Mouse (Mus musculus): ENCODE data around the gene Thap12. TPM values are rescaled to one million over a fixed set of nuclear protein-coding genes. Genes with fewer than 3 reads are reported as not detected.

The Thap12 gene
- polyA plus RNA-seq, 1 experiment = 36.7 TPM

- no peak overlapping the region for H3K9ac ChIP-seq (ENCODE audit: low read depth, poor library complexity, severe bottlenecking)
- H3K27ac ChIP-seq (ENCODE audit: insufficient read depth, low read length) = no peak overlapping the region
- TF ChIP-seq POLR2A (IDR thresholded peaks at IDR 0.05; ENCODE audit: insufficient read depth, low read length) (no peak), EP300 (IDR thresholded peaks at IDR 0.05; ENCODE audit: insufficient read depth, low read depth, low read length) (no peak)
- H3K4me3 ChIP-seq (ENCODE audit: low read depth, low read length) = no peak overlapping the region
- no peaks in the 10 kb centered on the region for H3K4me1 ChIP-seq (ENCODE audit: control insufficient read depth, insufficient read depth, low read length)
- H3K9me3 ChIP-seq (replicated peaks; ENCODE audit: control insufficient read depth, insufficient read depth, low read length, poor library complexity, severe bottlenecking) = no peaks in the 10 kb centered on the region
- H3K36me3 ChIP-seq (ENCODE audit: control insufficient read depth, insufficient read depth, low read length, poor library complexity, severe bottlenecking) = no peaks in the 10 kb centered on the region
- no peaks in the 10 kb centered on the region for H3K27me3 ChIP-seq (ENCODE audit: control insufficient read depth, insufficient read depth, low read length, poor library complexity, severe bottlenecking)
Observed at GRCm38 (mm10) chr7:98678441-98678840, 24.5 kb upstream of the Thap12 start.

GRCm38 (mm10) chr7:98680691-98681090 is 22.2 kb upstream of the Thap12 start:
- H3K9me3 ChIP-seq (replicated peaks; ENCODE audit: control insufficient read depth, insufficient read depth, low read length, poor library complexity, severe bottlenecking) = no peaks in the 10 kb centered on the region
- H3K27me3 ChIP-seq (ENCODE audit: control insufficient read depth, insufficient read depth, low read length, poor library complexity, severe bottlenecking) = no peaks in the 10 kb centered on the region
- H3K27ac ChIP-seq (ENCODE audit: insufficient read depth, low read length) = no peak overlapping the region
- H3K4me1 ChIP-seq (ENCODE audit: control insufficient read depth, insufficient read depth, low read length) = no peaks in the 10 kb centered on the region
- no peak overlapping the region for H3K4me3 ChIP-seq (ENCODE audit: low read depth, low read length)
- H3K9ac ChIP-seq (ENCODE audit: low read depth, poor library complexity, severe bottlenecking) = no peak overlapping the region
- TF ChIP-seq POLR2A (IDR thresholded peaks at IDR 0.05; ENCODE audit: insufficient read depth, low read length) (no peak), EP300 (IDR thresholded peaks at IDR 0.05; ENCODE audit: insufficient read depth, low read depth, low read length) (no peak)
- H3K36me3 ChIP-seq (ENCODE audit: control insufficient read depth, insufficient read depth, low read length, poor library complexity, severe bottlenecking) = no peaks in the 10 kb centered on the region

GRCm38 (mm10) chr7:98682821-98683220 is 20.1 kb upstream of the Thap12 start:
- H3K9me3 ChIP-seq (replicated peaks; ENCODE audit: control insufficient read depth, insufficient read depth, low read length, poor library complexity, severe bottlenecking) = no peaks in the 10 kb centered on the region
- H3K36me3 ChIP-seq (ENCODE audit: control insufficient read depth, insufficient read depth, low read length, poor library complexity, severe bottlenecking) = no peaks in the 10 kb centered on the region
- no peak overlapping the region for H3K27ac ChIP-seq (ENCODE audit: insufficient read depth, low read length)
- H3K9ac ChIP-seq (ENCODE audit: low read depth, poor library complexity, severe bottlenecking) = no peak overlapping the region
- no peaks in the 10 kb centered on the region for H3K4me1 ChIP-seq (ENCODE audit: control insufficient read depth, insufficient read depth, low read length)
- TF ChIP-seq POLR2A (IDR thresholded peaks at IDR 0.05; ENCODE audit: insufficient read depth, low read length) = no peak
- no peak for TF ChIP-seq EP300 (IDR thresholded peaks at IDR 0.05; ENCODE audit: insufficient read depth, low read depth, low read length)
- TF ChIP-seq CTCF (IDR thresholded peaks at IDR 0.05; ENCODE audit: low read depth, low read length) = peak; percentile 52
- H3K4me3 ChIP-seq (ENCODE audit: low read depth, low read length) = no peak overlapping the region
- H3K27me3 ChIP-seq (ENCODE audit: control insufficient read depth, insufficient read depth, low read length, poor library complexity, severe bottlenecking) = no peaks in the 10 kb centered on the region

DNA sequence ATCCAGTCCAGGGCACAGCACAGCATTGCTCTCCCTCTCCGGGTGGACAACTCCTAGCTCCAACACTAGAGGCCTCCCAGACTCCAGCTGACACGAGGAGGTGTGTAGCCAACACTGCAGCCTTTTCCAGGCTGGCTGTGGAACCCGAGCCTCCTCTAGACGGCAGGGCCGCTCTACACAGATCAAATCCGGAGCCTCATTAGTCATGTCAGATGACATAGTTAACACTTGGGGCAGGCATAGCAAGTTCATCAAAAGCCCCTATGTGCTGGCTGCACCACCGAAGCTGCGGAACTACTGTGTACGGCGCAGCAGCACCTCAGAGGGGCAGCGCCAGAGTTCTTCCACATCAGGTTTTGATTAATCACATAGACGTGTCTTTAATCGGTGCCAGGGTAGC is 17.0 kb upstream of the Thap12 start:
- H3K27me3 ChIP-seq (ENCODE audit: control insufficient read depth, insufficient read depth, low read length, poor library complexity, severe bottlenecking) = no peaks in the 10 kb centered on the region
- no peak overlapping the region for H3K27ac ChIP-seq (ENCODE audit: insufficient read depth, low read length)
- no peak overlapping the region for H3K9ac ChIP-seq (ENCODE audit: low read depth, poor library complexity, severe bottlenecking)
- H3K9me3 ChIP-seq (replicated peaks; ENCODE audit: control insufficient read depth, insufficient read depth, low read length, poor library complexity, severe bottlenecking) = no peaks in the 10 kb centered on the region
- H3K4me3 ChIP-seq (ENCODE audit: low read depth, low read length) = no peak overlapping the region
- no peaks in the 10 kb centered on the region for H3K36me3 ChIP-seq (ENCODE audit: control insufficient read depth, insufficient read depth, low read length, poor library complexity, severe bottlenecking)
- no peak for TF ChIP-seq EP300 (IDR thresholded peaks at IDR 0.05; ENCODE audit: insufficient read depth, low read depth, low read length)
- TF ChIP-seq POLR2A (IDR thresholded peaks at IDR 0.05; ENCODE audit: insufficient read depth, low read length) = no peak
- peak; percentile 27 for TF ChIP-seq CTCF (IDR thresholded peaks at IDR 0.05; ENCODE audit: low read depth, low read length)
- no peaks in the 10 kb centered on the region for H3K4me1 ChIP-seq (ENCODE audit: control insufficient read depth, insufficient read depth, low read length)

- Histone ChIP-seq H3K27me3 (ENCODE audit: control insufficient read depth, insufficient read depth, low read length, poor library complexity, severe bottlenecking) (no peaks in the 10 kb centered on the region), H3K9me3 (replicated peaks; ENCODE audit: control insufficient read depth, insufficient read depth, low read length, poor library complexity, severe bottlenecking) (no peaks in the 10 kb centered on the region), H3K36me3 (ENCODE audit: control insufficient read depth, insufficient read depth, low read length, poor library complexity, severe bottlenecking) (no peaks in the 10 kb centered on the region), H3K9ac (ENCODE audit: low read depth, poor library complexity, severe bottlenecking) (no peak overlapping the region), H3K4me1 (ENCODE audit: control insufficient read depth, insufficient read depth, low read length) (peaks cover 2% of the 10 kb centered on the region), H3K4me3 (ENCODE audit: low read depth, low read length) (no peak overlapping the region), H3K27ac (ENCODE audit: insufficient read depth, low read length) (no peak overlapping the region)
- TF ChIP-seq POLR2A (IDR thresholded peaks at IDR 0.05; ENCODE audit: insufficient read depth, low read length) (no peak), CTCF (IDR thresholded peaks at IDR 0.05; ENCODE audit: low read depth, low read length) (no peak), EP300 (IDR thresholded peaks at IDR 0.05; ENCODE audit: insufficient read depth, low read depth, low read length) (no peak)
Observed at GRCm38 (mm10) chr7:98690126-98690525, 12.8 kb upstream of the Thap12 start.

- no peak overlapping the region for H3K4me3 ChIP-seq (ENCODE audit: low read depth, low read length)
- H3K27me3 ChIP-seq (ENCODE audit: control insufficient read depth, insufficient read depth, low read length, poor library complexity, severe bottlenecking) = no peaks in the 10 kb centered on the region
- no peak for TF ChIP-seq POLR2A (IDR thresholded peaks at IDR 0.05; ENCODE audit: insufficient read depth, low read length)
- no peak for TF ChIP-seq EP300 (IDR thresholded peaks at IDR 0.05; ENCODE audit: insufficient read depth, low read depth, low read length)
- TF ChIP-seq CTCF (IDR thresholded peaks at IDR 0.05; ENCODE audit: low read depth, low read length) = no peak
- H3K27ac ChIP-seq (ENCODE audit: insufficient read depth, low read length) = no peak overlapping the region
- H3K4me1 ChIP-seq (ENCODE audit: control insufficient read depth, insufficient read depth, low read length) = peaks cover 2% of the 10 kb centered on the region
- H3K9me3 ChIP-seq (replicated peaks; ENCODE audit: control insufficient read depth, insufficient read depth, low read length, poor library complexity, severe bottlenecking) = no peaks in the 10 kb centered on the region
- H3K36me3 ChIP-seq (ENCODE audit: control insufficient read depth, insufficient read depth, low read length, poor library complexity, severe bottlenecking) = no peaks in the 10 kb centered on the region
- no peak overlapping the region for H3K9ac ChIP-seq (ENCODE audit: low read depth, poor library complexity, severe bottlenecking)
Observed at GRCm38 (mm10) chr7:98690831-98691230, 12.1 kb upstream of the Thap12 start.
